Mouse (Mus musculus) hindbrain, embryonic 16.5 days (tissue): Measurements from ENCODE around the gene Igf1r. TPM values are rescaled to one million over a fixed set of nuclear protein-coding genes. Genes with fewer than 3 reads are reported as not detected.

ENCODE experiments used
- ATAC-seq: fragments of 200-750 bp; cut with Nextera tagmentation; 2 replicates; pipeline ENCODE4 v1.8.0; 2017; ENCODE audit warnings: moderate TSS enrichment, moderate library complexity
- H3K27ac ChIP-seq: fragments of 300-500 bp; sonication (generic); 2 replicates; pipeline ENCODE4 v1.5.1; 2014; ENCODE audit warnings: low read depth, mild to moderate bottlenecking, control low read depth, low read length, moderate library complexity
- H3K27me3 ChIP-seq: fragments of 300-500 bp; sonication (generic); replicated peaks from 2 replicates; pipeline ENCODE4 v1.6.1; 2014; ENCODE audit warnings: low read length; ENCODE audit not compliant: control insufficient read depth, insufficient read depth
- H3K36me3 ChIP-seq: fragments of 300-500 bp; sonication (generic); 2 replicates; pipeline ENCODE4 v1.6.1; 2014; ENCODE audit warnings: mild to moderate bottlenecking, low read length, moderate library complexity, mixed read lengths; ENCODE audit not compliant: control insufficient read depth, insufficient read depth
- H3K4me1 ChIP-seq: fragments of 300-500 bp; sonication (generic); 2 replicates; pipeline ENCODE4 v1.6.1; 2014; ENCODE audit warnings: low read depth, low read length; ENCODE audit not compliant: control insufficient read depth, insufficient read depth
- H3K4me2 ChIP-seq: fragments of 300-500 bp; sonication (generic); 2 replicates; pipeline ENCODE4 v1.6.1; 2014; ENCODE audit warnings: mild to moderate bottlenecking, low read length, control low read depth, moderate library complexity
- H3K4me3 ChIP-seq: fragments of 300-500 bp; sonication (generic); 2 replicates; pipeline ENCODE4 v1.5.1; 2014; ENCODE audit warnings: mild to moderate bottlenecking, low read length, control low read depth, moderate library complexity
- H3K9ac ChIP-seq: fragments of 300-500 bp; sonication (generic); 2 replicates; pipeline ENCODE4 v1.6.1; 2014; ENCODE audit warnings: low read depth, mild to moderate bottlenecking, control low read depth, low read length, moderate library complexity
- H3K9me3 ChIP-seq: fragments of 300-500 bp; sonication (generic); 2 replicates; pipeline ENCODE4 v1.6.1; 2014; ENCODE audit warnings: mild to moderate bottlenecking, low read length, moderate library complexity; ENCODE audit not compliant: control insufficient read depth
- WGBS: fragments of 180-500 bp; shearing (Covaris S2); extraction: QIAGEN DNeasy Blood & Tissue Kit; methylation state at CpG from one replicate; pipeline ENCODE4 v1.1.7; 2014; 5-methylcytosine and 5-hydroxymethylcytosine counted together
- polyA plus RNA-seq: library from polyadenylated mRNA; unstranded; fragments of >200 nt; fragmentation: Nextera tagmentation; extraction: Ambion mirVana; gene quantifications from 2 replicates; pipeline ENCODE4 v1.2.1, GENCODE M21; 2015

The Igf1r gene
- polyA plus RNA-seq, 1 experiment from 2014 or later, result 16.4 TPM

GRCm38 (mm10) chr7:67969076-67969475 is 16.4 kb downstream of the Igf1r start:
- 80% methylated on average over 9 of the region's 9 CpGs for WGBS
- H3K9ac ChIP-seq, result no peak overlapping the region
- H3K4me1 ChIP-seq, result peaks cover 19% of the 10 kb centered on the region
- no peak overlapping the region for H3K4me3 ChIP-seq
- H3K4me2 ChIP-seq, result no peak overlapping the region
- H3K27me3 ChIP-seq, result no peaks in the 10 kb centered on the region
- H3K9me3 ChIP-seq, result no peaks in the 10 kb centered on the region
- no peak for ATAC-seq
- H3K36me3 ChIP-seq, result no peaks in the 10 kb centered on the region
- no peak overlapping the region for H3K27ac ChIP-seq

GRCm38 (mm10) chr7:67973180-67974014 is 20.8 kb downstream of the Igf1r start:
- no peak overlapping the region for H3K4me2 ChIP-seq
- no peaks in the 10 kb centered on the region for H3K9me3 ChIP-seq
- ATAC-seq, result no peak
- H3K27ac ChIP-seq, result peak overlapping the region; percentile 57
- no peak overlapping the region for H3K9ac ChIP-seq
- peaks cover 24% of the 10 kb centered on the region for H3K4me1 ChIP-seq
- WGBS, result 11% methylated on average over 15 of the region's 15 CpGs
- no peak overlapping the region for H3K4me3 ChIP-seq
- H3K36me3 ChIP-seq, result no peaks in the 10 kb centered on the region
- H3K27me3 ChIP-seq, result no peaks in the 10 kb centered on the region

- Histone ChIP-seq H3K36me3 (no peaks in the 10 kb centered on the region), H3K27me3 (no peaks in the 10 kb centered on the region), H3K27ac (no peak overlapping the region), H3K9me3 (no peaks in the 10 kb centered on the region), H3K4me3 (no peak overlapping the region), H3K9ac (no peak overlapping the region), H3K4me1 (peaks cover 14% of the 10 kb centered on the region), H3K4me2 (no peak overlapping the region)
- no peak for ATAC-seq
- 58% methylated on average over 3 of the region's 3 CpGs for WGBS
Measured at GRCm38 (mm10) chr7:67981956-67982355, 29.3 kb downstream of the Igf1r start.

GRCm38 (mm10) chr7:67982809-67983208 is 30.2 kb downstream of the Igf1r start:
- WGBS, result 73% methylated on average over 8 of the region's 8 CpGs

GRCm38 (mm10) chr7:67983451-67983850 is 30.8 kb downstream of the Igf1r start:
- Histone ChIP-seq H3K4me3 (no peak overlapping the region), H3K4me2 (no peak overlapping the region), H3K36me3 (no peaks in the 10 kb centered on the region), H3K9me3 (no peaks in the 10 kb centered on the region), H3K4me1 (peaks cover 14% of the 10 kb centered on the region), H3K27ac (no peak overlapping the region), H3K9ac (no peak overlapping the region), H3K27me3 (no peaks in the 10 kb centered on the region)
- no peak for ATAC-seq
- 88% methylated on average over 7 of the region's 7 CpGs for WGBS

More at GRCm38 (mm10) chr7:67982809-67983208, 30.2 kb downstream of the Igf1r start:
- H3K36me3 ChIP-seq, result no peaks in the 10 kb centered on the region
- no peaks in the 10 kb centered on the region for H3K27me3 ChIP-seq
- H3K9me3 ChIP-seq, result no peaks in the 10 kb centered on the region
- peaks cover 14% of the 10 kb centered on the region for H3K4me1 ChIP-seq
- no peak overlapping the region for H3K27ac ChIP-seq
- no peak overlapping the region for H3K4me2 ChIP-seq
- H3K9ac ChIP-seq, result no peak overlapping the region
- no peak for ATAC-seq
- H3K4me3 ChIP-seq, result no peak overlapping the region

GRCm38 (mm10) chr7:67985003-67985416 is 32.4 kb downstream of the Igf1r start:
- Histone ChIP-seq H3K27ac (no peak overlapping the region), H3K9ac (no peak overlapping the region), H3K4me2 (no peak overlapping the region), H3K36me3 (no peaks in the 10 kb centered on the region), H3K4me1 (peaks cover 14% of the 10 kb centered on the region), H3K4me3 (no peak overlapping the region), H3K27me3 (no peaks in the 10 kb centered on the region), H3K9me3 (no peaks in the 10 kb centered on the region)
- no peak for ATAC-seq
- 84% methylated on average over 5 of the region's 5 CpGs for WGBS

- Histone ChIP-seq H3K4me3 (no peak overlapping the region), H3K36me3 (no peaks in the 10 kb centered on the region), H3K9me3 (no peaks in the 10 kb centered on the region), H3K4me2 (no peak overlapping the region), H3K4me1 (peaks cover 14% of the 10 kb centered on the region), H3K9ac (no peak overlapping the region), H3K27me3 (no peaks in the 10 kb centered on the region), H3K27ac (no peak overlapping the region)
- no peak for ATAC-seq
- 81% methylated on average over 5 of the region's 5 CpGs for WGBS
Measured at GRCm38 (mm10) chr7:67985511-67985910, 32.9 kb downstream of the Igf1r start.

GRCm38 (mm10) chr7:67986277-67986676 is 33.6 kb downstream of the Igf1r start:
- no peak overlapping the region for H3K9ac ChIP-seq
- no peaks in the 10 kb centered on the region for H3K36me3 ChIP-seq
- no peaks in the 10 kb centered on the region for H3K9me3 ChIP-seq
- WGBS, result 59% methylated on average over 10 of the region's 10 CpGs
- H3K27ac ChIP-seq, result no peak overlapping the region
- ATAC-seq, result peak; percentile 49
- no peak overlapping the region for H3K4me2 ChIP-seq
- no peaks in the 10 kb centered on the region for H3K27me3 ChIP-seq
- no peak overlapping the region for H3K4me3 ChIP-seq
- peaks cover 14% of the 10 kb centered on the region for H3K4me1 ChIP-seq

- Histone ChIP-seq H3K27me3 (no peaks in the 10 kb centered on the region), H3K4me3 (no peak overlapping the region), H3K4me2 (no peak overlapping the region), H3K27ac (no peak overlapping the region), H3K36me3 (no peaks in the 10 kb centered on the region), H3K9me3 (no peaks in the 10 kb centered on the region), H3K9ac (no peak overlapping the region), H3K4me1 (peaks cover 12% of the 10 kb centered on the region)
- no peak for ATAC-seq
- WGBS, result 70% methylated on average over 11 of the region's 11 CpGs
Measured at GRCm38 (mm10) chr7:67986816-67987215, 34.2 kb downstream of the Igf1r start.
